Mouse (Mus musculus): ENCODE measurements around the gene Tfpi2.

DNA sequence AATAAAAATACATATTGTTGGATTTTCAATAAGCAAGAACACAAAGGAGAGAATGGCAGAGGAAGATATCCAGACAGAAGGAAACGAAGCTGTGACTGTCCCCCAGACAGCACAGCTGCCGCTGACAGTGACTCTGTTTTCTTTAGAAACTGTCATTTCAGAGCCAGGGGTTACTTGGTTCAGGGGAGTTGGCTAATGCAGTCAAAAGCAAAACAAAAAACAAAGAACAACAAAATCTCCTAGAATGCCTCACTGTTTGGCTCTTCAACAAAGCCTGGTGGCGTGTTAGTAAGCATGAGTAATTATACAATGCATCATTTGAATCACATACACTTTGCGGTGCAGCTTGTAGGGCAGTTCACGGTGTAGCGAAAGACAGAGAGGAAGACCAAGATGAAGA, 10.6 kb upstream of the Tfpi2 start:
- TF ChIP-seq FLI1 (IDR thresholded peaks at IDR 0.05; ENCODE audit: low read length) (no peak), GATA1 (IDR thresholded peaks at IDR 0.05; ENCODE audit: borderline replicate concordance, low read length) (no peak)

Data from megakaryocyte, embryonic 14.5 days (primary cell).